Comparison of ENCODE assay signal across 12 mouse cellular contexts in the genomic region with DNA sequence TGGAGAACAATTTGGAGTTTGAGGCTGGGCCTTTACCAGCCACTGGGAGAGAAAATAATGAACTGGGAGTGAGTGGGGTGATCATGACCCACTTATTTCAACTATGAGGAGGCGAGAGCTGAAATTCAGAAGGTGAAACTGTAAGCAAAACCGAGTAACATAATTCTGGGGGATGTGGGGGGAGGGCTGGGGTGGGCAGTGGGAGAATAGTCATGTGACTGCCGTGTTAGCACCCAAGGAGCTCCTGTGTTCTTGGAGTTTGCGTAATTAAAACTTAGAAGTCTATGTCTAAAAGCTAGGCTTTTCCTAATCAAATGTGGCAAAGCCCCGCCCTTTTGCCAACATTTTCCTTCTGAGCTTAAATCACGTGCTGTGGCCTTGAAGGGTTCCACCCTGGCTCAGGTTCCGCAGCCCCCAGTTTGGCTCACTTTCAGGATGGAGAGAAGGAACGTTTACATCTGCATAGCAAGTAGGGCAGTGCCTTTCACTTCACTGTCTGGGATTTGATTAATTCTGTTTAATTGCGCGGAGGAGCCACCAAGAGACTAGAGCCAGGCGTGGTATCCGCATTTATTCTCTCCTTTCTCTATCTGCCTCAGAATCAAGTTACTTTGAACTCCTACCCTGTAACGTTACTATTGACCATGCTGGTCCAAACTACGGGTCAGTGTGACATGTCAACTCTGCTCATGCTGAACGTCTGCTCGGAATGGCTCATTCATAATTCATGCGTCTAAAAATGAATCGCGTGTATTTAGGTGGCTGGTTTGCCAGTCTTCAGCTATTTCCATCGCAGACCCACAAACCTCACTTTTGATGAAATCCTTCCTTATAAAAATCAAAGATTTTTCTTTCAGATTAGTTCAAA.
DNase-seq lines count a peak whose midpoint lies in the region; ATAC-seq lines count a peak whose summit lies in the region.
"Had no signal": no experiment of that assay in that cellular context is flagged by ENCODE, and none has a peak within 500 bp of the region (broad histone marks: within the 10 kb centered on the region; RNA-seq: fewer than 3 reads in every experiment).

No protein-coding gene starts in this region.

- no peak for ATAC-seq in heart, embryonic 11.5 days (replicated peaks; ENCODE audit: insufficient number of reproducible peaks, low FRiP score, low TSS enrichment)
- peak; percentile 67 for ATAC-seq in midbrain, embryonic 13.5 days
- peak; percentile 86 for ATAC-seq in neural tube, embryonic 15.5 days (ENCODE audit: low FRiP score)

- no peaks in the 10 kb centered on the region for H3K27me3 ChIP-seq in heart, embryonic 11.5 days (ENCODE audit: control insufficient read depth, insufficient read depth, low read length)
- H3K27me3 ChIP-seq in midbrain, embryonic 13.5 days = no peaks in the 10 kb centered on the region
- no peaks in the 10 kb centered on the region for H3K27me3 ChIP-seq in midbrain, embryonic 10.5 days (ENCODE audit: low read depth, poor library complexity, severe bottlenecking)
- H3K27me3 ChIP-seq in neural tube, embryonic 15.5 days (replicated peaks) = no peaks in the 10 kb centered on the region
- H3K27me3 ChIP-seq: heart, embryonic 12.5 days; liver, embryonic 15.5 days had no signal

- H3K9me3 ChIP-seq in heart, embryonic 11.5 days (replicated peaks; ENCODE audit: control insufficient read depth, low read length) = no peaks in the 10 kb centered on the region
- H3K9me3 ChIP-seq in midbrain, embryonic 13.5 days = no peaks in the 10 kb centered on the region
- no peaks in the 10 kb centered on the region for H3K9me3 ChIP-seq in midbrain, embryonic 10.5 days (replicated peaks)
- H3K9me3 ChIP-seq in neural tube, embryonic 15.5 days (replicated peaks) = no peaks in the 10 kb centered on the region
- H3K9me3 ChIP-seq: heart, embryonic 12.5 days; liver, embryonic 15.5 days had no signal

- no peak overlapping the region for H3K27ac ChIP-seq in heart, embryonic 11.5 days (ENCODE audit: low read depth, low read length)
- H3K27ac ChIP-seq in midbrain, embryonic 13.5 days = peak overlapping the region; percentile 5; the same call in 1 of the 2 replicates
- no peak overlapping the region for H3K27ac ChIP-seq in midbrain, embryonic 10.5 days (replicated peaks)
- H3K27ac ChIP-seq in neural tube, embryonic 15.5 days (replicated peaks) = peak overlapping the region; percentile 33
- H3K27ac ChIP-seq: liver, embryonic 15.5 days had no signal

- H3K4me3 ChIP-seq in heart, embryonic 11.5 days (ENCODE audit: low read depth, low read length) = no peak overlapping the region
- H3K4me3 ChIP-seq in midbrain, embryonic 13.5 days (replicated peaks) = no peak overlapping the region
- H3K4me3 ChIP-seq in midbrain, embryonic 10.5 days = no peak overlapping the region
- no peak overlapping the region for H3K4me3 ChIP-seq in neural tube, embryonic 15.5 days (replicated peaks)
- H3K4me3 ChIP-seq: erythroblast, embryonic 14.5 days; heart, embryonic 12.5 days; liver, embryonic 15.5 days had no signal

- no peaks in the 10 kb centered on the region for H3K36me3 ChIP-seq in heart, embryonic 11.5 days (ENCODE audit: control insufficient read depth, insufficient read depth, low read length)
- no peaks in the 10 kb centered on the region for H3K36me3 ChIP-seq in midbrain, embryonic 13.5 days
- no peaks in the 10 kb centered on the region for H3K36me3 ChIP-seq in midbrain, embryonic 10.5 days
- no peaks in the 10 kb centered on the region for H3K36me3 ChIP-seq in neural tube, embryonic 15.5 days
- H3K36me3 ChIP-seq: liver, embryonic 15.5 days had no signal

- DNase-seq in heart, adult 11 months = peak; percentile 65
- DNase-seq in midbrain, embryonic 10.5 days (ENCODE audit: low spot score) = no peak
- peak; percentile 20 to 36 for DNase-seq in frontal cortex, postnatal 10 days (ENCODE audit: low spot score in 2 of 2)
- DNase-seq in adrenal gland, postnatal 10 days = no peak
- no peak for DNase-seq in urinary bladder, postnatal 14 days (ENCODE audit: low spot score)
- DNase-seq: cerebellum, adult 11-12 months had no signal

- H3K9ac ChIP-seq in heart, embryonic 11.5 days (ENCODE audit: low read depth, low read length) = no peak overlapping the region
- no peak overlapping the region for H3K9ac ChIP-seq in midbrain, embryonic 13.5 days (replicated peaks)
- no peak overlapping the region for H3K9ac ChIP-seq in neural tube, embryonic 15.5 days (replicated peaks)
- H3K9ac ChIP-seq: heart, embryonic 12.5 days; liver, embryonic 15.5 days had no signal

- 82% methylated on average over 20 of the region's 20 CpGs for WGBS in heart, embryonic 11.5 days (ENCODE audit: insufficient replicate concordance)
- 61% methylated on average over 20 of the region's 20 CpGs for WGBS in midbrain, embryonic 13.5 days
- 86% methylated on average over 20 of the region's 20 CpGs for WGBS in midbrain, embryonic 10.5 days
- WGBS in neural tube, embryonic 15.5 days = 44% methylated on average over 20 of the region's 20 CpGs

- no peak overlapping the region for H3K4me2 ChIP-seq in heart, embryonic 11.5 days
- H3K4me2 ChIP-seq in midbrain, embryonic 13.5 days (replicated peaks) = peak overlapping the region; percentile 31
- H3K4me2 ChIP-seq in neural tube, embryonic 15.5 days = peak overlapping the region; percentile 43
- H3K4me2 ChIP-seq: heart, embryonic 12.5 days; liver, embryonic 15.5 days had no signal

- H3K4me1 ChIP-seq in heart, embryonic 11.5 days (ENCODE audit: control insufficient read depth, insufficient read depth, low read length) = 0 out of 2 replicates have a peak, but pooled peaks cover under 1% of the 10 kb centered on the region
- peaks cover 14% of the 10 kb centered on the region for H3K4me1 ChIP-seq in midbrain, embryonic 13.5 days (replicated peaks)
- peaks cover 5% of the 10 kb centered on the region; the same call in 1 of the 2 replicates for H3K4me1 ChIP-seq in midbrain, embryonic 10.5 days
- H3K4me1 ChIP-seq in neural tube, embryonic 15.5 days = peaks cover 13% of the 10 kb centered on the region
- H3K4me1 ChIP-seq: liver, embryonic 15.5 days had no signal

Comparison
In these comparisons a context has a peak if more than half of its experiments do, and no peak if none do; other contexts are left out.
1. H3K27ac ChIP-seq: peak in midbrain, embryonic 13.5 days (single experiment) and neural tube, embryonic 15.5 days (single experiment); none in heart, embryonic 11.5 days (single experiment) and midbrain, embryonic 10.5 days (single experiment).
2. DNase-seq: peak in heart, adult 11 months (single experiment) and frontal cortex, postnatal 10 days (2 of 2); none in midbrain, embryonic 10.5 days (single experiment), adrenal gland, postnatal 10 days (single experiment) and urinary bladder, postnatal 14 days (single experiment).